ENCODE assay signal across 9 mouse cellular contexts in genomic region chr17:36042055-36042454, GRCm38 (mm10). TPM values are rescaled to one million over a fixed set of nuclear protein-coding genes. Genes with fewer than 3 reads are reported as not detected.
DNase-seq lines count a peak whose midpoint lies in the region; ATAC-seq and TF ChIP-seq lines count a peak whose summit lies in the region.
"Not testable (repeated sequence)": the region's sequence is repeated elsewhere in the genome, so short reads cannot be mapped to it uniquely, and the experiment has no call there.
"Had no signal": no experiment of that assay in that cellular context is flagged by ENCODE, and none has a peak within 500 bp of the region (broad histone marks: within the 10 kb centered on the region; RNA-seq: fewer than 3 reads in every experiment).

No protein-coding gene starts in this region.

- not testable (repeated sequence) for TF ChIP-seq POLR2A in thymus, adult 2 months (IDR thresholded peaks at IDR 0.05; ENCODE audit: control insufficient read depth, extremely low read depth, insufficient read depth, low read length, poor library complexity)

- 2% methylated on average over 19 of the region's 19 CpGs for WGBS in embryonic facial prominence, embryonic 11.5 days
- WGBS in hindbrain, embryonic 11.5 days, result under 1% methylated on average over 19 of the region's 19 CpGs
- 1% methylated on average over 19 of the region's 19 CpGs for WGBS in lung, embryonic 14.5 days
- WGBS in midbrain, postnatal 0 days, result 1% methylated on average over 17 of the region's 19 CpGs
- WGBS in thymus, adult 2 months, result 2% methylated on average over 19 of the region's 19 CpGs

- DNase-seq in adrenal gland, adult (ENCODE audit: inconsistent age in 2 of 2, low spot score in 1 of 2), result peak; percentile 48 to 78
- not testable (repeated sequence) for DNase-seq in embryonic facial prominence, embryonic 11.5 days (ENCODE audit: low spot score); layer of hippocampus, adult 2 months (ENCODE audit: low spot score in 2 of 2); lung, embryonic 14.5 days; midbrain, postnatal 0 days (ENCODE audit: low spot score); thymus, adult 2 months
- peak; percentile 34 for DNase-seq in gastrocnemius, adult 2 months
- peak; percentile 15 for DNase-seq in hindbrain, embryonic 11.5 days (ENCODE audit: low spot score)

- not testable (repeated sequence) for H3K27ac ChIP-seq in embryonic facial prominence, embryonic 11.5 days (replicated peaks; ENCODE audit: low read depth, low read length); hindbrain, embryonic 11.5 days (ENCODE audit: low read depth, low read length); lung, embryonic 14.5 days (ENCODE audit: low read depth); midbrain, postnatal 0 days (ENCODE audit: low read depth, low read length); thymus, adult 2 months (ENCODE audit: control insufficient read depth, insufficient read depth, low read length)
- H3K27ac ChIP-seq in gastrocnemius, adult 2 months, result peak overlapping the region; percentile 88
- peak overlapping the region; percentile 66 for H3K27ac ChIP-seq in layer of hippocampus, adult 2 months

- H3K4me3 ChIP-seq in embryonic facial prominence, embryonic 11.5 days (ENCODE audit: low read depth, low read length), result peak overlapping the region; percentile 29
- H3K4me3 ChIP-seq in gastrocnemius, adult 2 months, result peak overlapping the region; percentile 74
- peak overlapping the region; percentile 25 for H3K4me3 ChIP-seq in hindbrain, embryonic 11.5 days (ENCODE audit: low read depth, low read length)
- peak overlapping the region; percentile 65 for H3K4me3 ChIP-seq in layer of hippocampus, adult 2 months
- peak overlapping the region; percentile 37 for H3K4me3 ChIP-seq in lung, embryonic 14.5 days (ENCODE audit: low read depth, low read length)
- H3K4me3 ChIP-seq in midbrain, postnatal 0 days (ENCODE audit: low read depth, low read length), result peak overlapping the region; percentile 33
- peak overlapping the region; percentile 60 for H3K4me3 ChIP-seq in thymus, adult 2 months (ENCODE audit: control insufficient read depth, insufficient read depth, low read length)

- peak overlapping the region; percentile 46 for H3K9ac ChIP-seq in embryonic facial prominence, embryonic 11.5 days (replicated peaks; ENCODE audit: low read length)
- H3K9ac ChIP-seq in hindbrain, embryonic 11.5 days (ENCODE audit: low read depth, low read length), result 0 out of 2 replicates have a peak overlapping the region, but pooled peaks have one; percentile 15
- peak overlapping the region; percentile 48 for H3K9ac ChIP-seq in lung, embryonic 14.5 days
- H3K9ac ChIP-seq in midbrain, postnatal 0 days (replicated peaks; ENCODE audit: low read length, poor library complexity, severe bottlenecking), result 0 out of 2 replicates have a peak overlapping the region, but pooled peaks have one; percentile 36

- H3K36me3 ChIP-seq in embryonic facial prominence, embryonic 11.5 days (replicated peaks; ENCODE audit: control insufficient read depth, insufficient read depth, low read depth, low read length); hindbrain, embryonic 11.5 days (ENCODE audit: control insufficient read depth, insufficient read depth, low read length); lung, embryonic 14.5 days (ENCODE audit: insufficient read depth); midbrain, postnatal 0 days (ENCODE audit: insufficient read depth, low read length); thymus, adult 2 months (ENCODE audit: control insufficient read depth, insufficient read depth, low read length): not testable (repeated sequence)

- peak; percentile 72 for ATAC-seq in embryonic facial prominence, embryonic 11.5 days (replicated peaks; ENCODE audit: insufficient number of reproducible peaks, low FRiP score, low TSS enrichment, low read depth)
- ATAC-seq in hindbrain, embryonic 11.5 days (ENCODE audit: low FRiP score), result peak; percentile 68
- peak; percentile 85 for ATAC-seq in lung, embryonic 14.5 days (ENCODE audit: insufficient read depth)
- peak; percentile 70 for ATAC-seq in midbrain, postnatal 0 days (ENCODE audit: low FRiP score)

- not testable (repeated sequence) for H3K9me3 ChIP-seq in embryonic facial prominence, embryonic 11.5 days (replicated peaks; ENCODE audit: control insufficient read depth, low read length); hindbrain, embryonic 11.5 days (ENCODE audit: control insufficient read depth, low read length); lung, embryonic 14.5 days (ENCODE audit: low read depth, low read length); midbrain, postnatal 0 days (ENCODE audit: low read length)

- peak overlapping the region; percentile 54 for H3K4me2 ChIP-seq in embryonic facial prominence, embryonic 11.5 days (ENCODE audit: low read depth, low read length)
- peak overlapping the region; percentile 65 for H3K4me2 ChIP-seq in hindbrain, embryonic 11.5 days (replicated peaks; ENCODE audit: low read depth, low read length)
- H3K4me2 ChIP-seq in lung, embryonic 14.5 days, result peak overlapping the region; percentile 67
- peak overlapping the region; percentile 51 for H3K4me2 ChIP-seq in midbrain, postnatal 0 days (ENCODE audit: low read depth, low read length, poor library complexity, severe bottlenecking)

- not testable (repeated sequence) for TF ChIP-seq CTCF in gastrocnemius, adult 2 months (IDR thresholded peaks at IDR 0.05); lung, embryonic 14.5 days (IDR thresholded peaks at IDR 0.05; ENCODE audit: low read depth); midbrain, postnatal 0 days (IDR thresholded peaks at IDR 0.05)
- peak; percentile 31 for TF ChIP-seq CTCF in layer of hippocampus, adult 2 months (conservative IDR thresholded peaks at IDR 0.05)
- TF ChIP-seq CTCF in thymus, adult 2 months (IDR thresholded peaks at IDR 0.05; ENCODE audit: borderline replicate concordance, control insufficient read depth, extremely low read depth, insufficient read depth, low read length, poor library complexity), result 0 out of 2 replicates have a peak, but pooled peaks have one; percentile 20

- intact Hi-C loops in gastrocnemius, adult 2 months (cut with DNase I), result not testable (repeated sequence)

- H3K4me1 ChIP-seq in embryonic facial prominence, embryonic 11.5 days (ENCODE audit: control insufficient read depth, insufficient read depth, low read length); hindbrain, embryonic 11.5 days (replicated peaks; ENCODE audit: control insufficient read depth, insufficient read depth, low read length); lung, embryonic 14.5 days (ENCODE audit: insufficient read depth); midbrain, postnatal 0 days (ENCODE audit: insufficient read depth, low read length): not testable (repeated sequence)
- peaks cover 22% of the 10 kb centered on the region for H3K4me1 ChIP-seq in thymus, adult 2 months (replicated peaks; ENCODE audit: control insufficient read depth, insufficient read depth, low read length)

- H3K27me3 ChIP-seq in embryonic facial prominence, embryonic 11.5 days (ENCODE audit: control insufficient read depth, insufficient read depth, low read length); hindbrain, embryonic 11.5 days (ENCODE audit: control insufficient read depth, insufficient read depth, low read length); lung, embryonic 14.5 days (ENCODE audit: insufficient read depth, low read length); midbrain, postnatal 0 days (ENCODE audit: insufficient read depth, low read length); thymus, adult 2 months (ENCODE audit: control insufficient read depth, insufficient read depth, low read length): not testable (repeated sequence)

RNA-seq across cellular contexts. Expression of gene H2-T22, which starts 0.5 kb away (rescaled TPM):
- polyA plus RNA-seq in embryonic facial prominence, embryonic 11.5 days (2014; fragmentation: Nextera tagmentation; extraction: Ambion mirVana), result 12.7 and 13.2 TPM in 2 replicates
- 1 to 10 TPM; 8.8 to 9.7 TPM for total RNA-seq in gastrocnemius, adult 2 months (2021)
- polyA plus RNA-seq in hindbrain, embryonic 11.5 days (2014; fragmentation: Nextera tagmentation; extraction: Ambion mirVana), result 7.0 and 8.3 TPM in 2 replicates
- total RNA-seq in layer of hippocampus, adult 2 months (2021), result 10 to 100 TPM in 1 of 2 experiments, 1 to 10 TPM in 1; 9.1 to 10.3 TPM
- polyA plus RNA-seq in lung, embryonic 14.5 days (2014; fragmentation: Nextera tagmentation; extraction: Ambion mirVana), result 16.0 and 16.8 TPM in 2 replicates
- total RNA-seq in midbrain, postnatal 0 days (2014; rRNA removed), result 11.5 and 11.8 TPM in 2 replicates
- polyA plus RNA-seq in midbrain, postnatal 0 days (2015; fragmentation: Nextera tagmentation; extraction: Ambion mirVana), result 7.1 and 8.3 TPM in 2 replicates
- 105 and 119 TPM in 2 replicates for polyA plus RNA-seq in thymus, adult 2 months (2012; rRNA removed)

RNA-seq across cellular contexts. Expression of gene Gm6034, which starts 0.7 kb away (rescaled TPM):
- polyA plus RNA-seq in embryonic facial prominence, embryonic 11.5 days (2014; fragmentation: Nextera tagmentation; extraction: Ambion mirVana), result not detected in 2 replicates
- total RNA-seq in gastrocnemius, adult 2 months (2021), result not detected
- polyA plus RNA-seq in hindbrain, embryonic 11.5 days (2014; fragmentation: Nextera tagmentation; extraction: Ambion mirVana), result not detected in 2 replicates
- total RNA-seq in layer of hippocampus, adult 2 months (2021), result not detected
- not detected in 2 replicates for polyA plus RNA-seq in lung, embryonic 14.5 days (2014; fragmentation: Nextera tagmentation; extraction: Ambion mirVana)
- 0.16 TPM in 1 of 2 replicates, not detected in the other for total RNA-seq in midbrain, postnatal 0 days (2014; rRNA removed)
- polyA plus RNA-seq in midbrain, postnatal 0 days (2015; fragmentation: Nextera tagmentation; extraction: Ambion mirVana), result not detected in 2 replicates
- polyA plus RNA-seq in thymus, adult 2 months (2012; rRNA removed), result 0.22 TPM in 1 of 2 replicates, not detected in the other
- total RNA-seq: heart, adult 8-10 months had no signal

RNA-seq across cellular contexts. Expression of gene H2-T23, which starts 9.4 kb away (rescaled TPM):
- polyA plus RNA-seq in embryonic facial prominence, embryonic 11.5 days (2014; fragmentation: Nextera tagmentation; extraction: Ambion mirVana), result 3.7 and 3.9 TPM in 2 replicates
- 1 to 10 TPM; 6.3 to 9.2 TPM for total RNA-seq in gastrocnemius, adult 2 months (2021)
- polyA plus RNA-seq in hindbrain, embryonic 11.5 days (2014; fragmentation: Nextera tagmentation; extraction: Ambion mirVana), result 3.0 and 4.0 TPM in 2 replicates
- total RNA-seq in layer of hippocampus, adult 2 months (2021), result 1 to 10 TPM; 5.2 to 6.0 TPM
- 3.9 and 4.4 TPM in 2 replicates for polyA plus RNA-seq in lung, embryonic 14.5 days (2014; fragmentation: Nextera tagmentation; extraction: Ambion mirVana)
- total RNA-seq in midbrain, postnatal 0 days (2014; rRNA removed), result 6.1 and 9.2 TPM in 2 replicates
- polyA plus RNA-seq in midbrain, postnatal 0 days (2015; fragmentation: Nextera tagmentation; extraction: Ambion mirVana), result 6.4 and 7.3 TPM in 2 replicates
- polyA plus RNA-seq in thymus, adult 2 months (2012; rRNA removed), result 380 and 457 TPM in 2 replicates

RNA-seq across cellular contexts. Expression of gene Gm11127, which starts 16.1 kb away (rescaled TPM):
- polyA plus RNA-seq in embryonic facial prominence, embryonic 11.5 days (2014; fragmentation: Nextera tagmentation; extraction: Ambion mirVana), result 0.20 TPM in 1 of 2 replicates, not detected in the other
- total RNA-seq in gastrocnemius, adult 2 months (2021), result 1 to 10 TPM; 1.5 to 2.1 TPM
- not detected in 2 replicates for polyA plus RNA-seq in hindbrain, embryonic 11.5 days (2014; fragmentation: Nextera tagmentation; extraction: Ambion mirVana)
- 1 to 10 TPM; 1.6 to 1.7 TPM for total RNA-seq in layer of hippocampus, adult 2 months (2021)
- not detected in 2 replicates for polyA plus RNA-seq in lung, embryonic 14.5 days (2014; fragmentation: Nextera tagmentation; extraction: Ambion mirVana)
- 0.19 TPM in 1 of 2 replicates, not detected in the other for total RNA-seq in midbrain, postnatal 0 days (2014; rRNA removed)
- polyA plus RNA-seq in midbrain, postnatal 0 days (2015; fragmentation: Nextera tagmentation; extraction: Ambion mirVana), result 0.12 TPM in 1 of 2 replicates, not detected in the other
- polyA plus RNA-seq in thymus, adult 2 months (2012; rRNA removed), result 0.39 and 0.61 TPM in 2 replicates

RNA-seq across cellular contexts. Expression of gene H2-T24, which starts 21.7 kb away (rescaled TPM):
- 2.2 and 2.4 TPM in 2 replicates for polyA plus RNA-seq in embryonic facial prominence, embryonic 11.5 days (2014; fragmentation: Nextera tagmentation; extraction: Ambion mirVana)
- total RNA-seq in gastrocnemius, adult 2 months (2021), result 1 to 10 TPM; 2.0 to 2.5 TPM
- polyA plus RNA-seq in hindbrain, embryonic 11.5 days (2014; fragmentation: Nextera tagmentation; extraction: Ambion mirVana), result 4.1 and 5.9 TPM in 2 replicates
- 1 to 10 TPM; 1.7 to 2.4 TPM for total RNA-seq in layer of hippocampus, adult 2 months (2021)
- 2.4 and 3.3 TPM in 2 replicates for polyA plus RNA-seq in lung, embryonic 14.5 days (2014; fragmentation: Nextera tagmentation; extraction: Ambion mirVana)
- 0.16 and 1.7 TPM in 2 replicates for total RNA-seq in midbrain, postnatal 0 days (2014; rRNA removed)
- polyA plus RNA-seq in midbrain, postnatal 0 days (2015; fragmentation: Nextera tagmentation; extraction: Ambion mirVana), result 5.3 and 7.2 TPM in 2 replicates
- polyA plus RNA-seq in thymus, adult 2 months (2012; rRNA removed), result 15.0 and 20.4 TPM in 2 replicates

Comparison
In these comparisons a context has a peak if more than half of its experiments do, and no peak if none do; other contexts are left out.
1. RNA of gene H2-T23, which starts 9.4 kb away (polyA plus RNA-seq): 380 to 457 TPM in thymus, adult 2 months; 6.4 to 7.3 TPM in midbrain, postnatal 0 days, 3.0 to 4.0 TPM in hindbrain, embryonic 11.5 days, 3.9 to 4.4 TPM in lung, embryonic 14.5 days and 3.7 to 3.9 TPM in embryonic facial prominence, embryonic 11.5 days; every median in the first group is over 10 times any median in the second.
2. Peak in every context shown above with its lines, with median percentiles within 50 percentile points of each other: ATAC-seq, H3K4me2 ChIP-seq, H3K4me3 ChIP-seq and H3K9ac ChIP-seq.